Mouse (Mus musculus) kidney, adult 8-10 months (tissue): Measurements from ENCODE around the gene Nckap5l.

Experiments used
- DNase-seq, 2 experiments: peaks; one replicate each; pipeline ENCODE4 v3.0.0; 2022

Gene Nckap5l

DNA sequence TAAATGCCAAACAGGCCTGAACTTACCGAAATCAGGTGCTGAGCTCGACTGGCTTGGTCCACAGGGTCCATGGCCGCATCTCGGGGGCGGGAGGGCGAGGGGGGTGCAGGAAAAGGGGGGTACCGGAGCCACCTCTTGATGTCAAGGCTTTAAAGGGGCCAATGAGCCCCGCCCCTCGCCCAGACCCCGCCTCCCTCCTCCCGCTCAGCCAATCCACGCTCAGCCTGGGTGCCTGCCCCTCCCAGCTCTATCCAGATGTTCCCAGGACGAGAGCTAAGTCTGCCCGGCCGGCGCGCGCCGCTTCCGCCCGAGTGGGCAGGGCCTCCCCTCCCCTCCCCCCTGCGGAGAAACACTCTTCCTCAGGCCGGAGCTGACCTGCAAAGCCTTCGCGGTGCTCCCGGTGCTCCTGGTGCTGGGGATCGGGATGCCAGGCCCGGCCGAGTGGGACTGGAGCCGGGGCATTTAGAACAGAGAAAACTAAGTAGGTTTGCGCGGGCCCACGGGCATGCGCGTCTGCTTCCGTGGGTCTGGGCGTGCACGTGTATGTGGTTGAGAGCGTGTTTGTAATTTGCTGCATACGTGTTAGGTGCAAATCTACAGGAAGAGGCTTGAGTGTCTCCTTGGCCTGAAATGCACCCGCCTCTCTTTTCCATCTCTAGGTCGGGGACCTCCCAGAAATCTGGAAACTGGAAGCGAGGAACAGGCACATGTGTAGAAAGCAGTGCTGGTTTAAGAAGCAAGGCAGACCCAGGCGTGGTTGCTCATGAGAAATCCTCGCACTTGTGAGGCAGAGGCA, at the start of gene Nckap5l:
TSS of gene Nckap5l (minus strand) at position 143 of the 796 bp plus-strand sequence.
- peak; percentile 89 to 92 for DNase-seq

DNA sequence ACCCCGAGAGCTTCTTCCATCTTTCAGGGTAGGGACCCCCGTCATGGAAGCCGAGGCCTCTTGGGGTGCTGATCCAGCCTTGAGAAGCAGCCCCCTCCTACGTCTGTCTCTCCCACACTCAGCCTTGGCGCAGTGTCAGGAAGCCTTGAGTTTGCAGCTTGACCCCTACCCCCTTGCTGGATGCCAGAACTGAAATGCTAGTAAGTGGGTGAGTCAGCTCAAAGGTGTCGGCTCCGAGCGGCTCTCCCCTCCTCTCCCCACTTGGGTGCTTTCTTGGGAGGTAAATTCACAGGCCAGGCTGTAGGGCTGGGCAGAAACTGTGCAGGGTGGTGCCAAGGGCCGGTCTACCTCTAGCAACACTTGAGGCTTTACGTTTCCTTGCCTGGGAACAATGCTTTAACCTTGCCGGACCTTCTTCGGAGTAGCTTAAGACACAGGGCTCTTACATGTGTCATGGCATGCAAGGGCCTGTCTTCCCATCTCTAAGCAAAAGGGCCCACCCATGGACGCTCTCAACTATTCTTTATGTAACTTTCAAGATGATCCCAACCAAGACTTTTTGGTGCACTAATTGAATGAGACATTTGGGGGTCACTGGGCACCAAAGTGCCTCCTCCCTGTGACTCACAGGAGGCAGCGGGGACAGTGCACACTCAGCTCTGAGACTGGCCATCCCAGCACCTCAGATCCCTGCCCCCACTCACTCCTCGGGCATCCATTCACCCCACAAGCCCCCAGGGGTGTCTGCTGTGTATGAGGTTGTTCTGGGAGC, 48.0 kb upstream of the Nckap5l start:
- no peak for DNase-seq

DNA sequence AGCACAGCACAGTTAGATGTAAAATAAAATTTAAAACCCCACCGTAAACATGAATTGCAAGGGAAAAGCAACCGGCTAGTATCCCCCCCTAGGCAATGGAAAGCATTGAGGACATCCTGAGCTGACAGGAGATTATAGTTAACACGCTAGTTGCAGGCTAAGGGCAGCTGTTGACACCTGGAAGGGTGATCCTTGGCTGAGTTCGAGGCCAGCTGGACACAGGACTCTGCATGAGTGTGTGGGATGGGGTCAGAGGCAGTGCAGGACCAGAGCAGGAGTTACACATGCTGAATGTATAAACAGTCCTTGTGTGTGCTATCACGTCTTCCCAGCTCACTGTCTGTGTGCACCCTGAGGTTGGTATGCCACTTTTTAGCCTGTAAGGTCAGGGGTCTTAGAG, 45.7 kb upstream of the Nckap5l start:
- DNase-seq = no peak

- DNase-seq = peak; percentile 47 to 56
Observed at GRCm38 (mm10) chr15:99502311-99502831, 44.8 kb upstream of the Nckap5l start.

GRCm38 (mm10) chr15:99501292-99502260, 44.0 kb upstream of the Nckap5l start:
- DNase-seq = no peak

- DNase-seq = no peak
Observed at GRCm38 (mm10) chr15:99500320-99500719, 42.8 kb upstream of the Nckap5l start.

- no peak for DNase-seq
Observed at GRCm38 (mm10) chr15:99499726-99500125, 42.2 kb upstream of the Nckap5l start.

- DNase-seq = peak; percentile 59 to 79
Observed at GRCm38 (mm10) chr15:99498781-99499180, 41.2 kb upstream of the Nckap5l start.

- no peak for DNase-seq
Observed at GRCm38 (mm10) chr15:99498356-99498755, 40.8 kb upstream of the Nckap5l start.

GRCm38 (mm10) chr15:99497527-99498242, 40.1 kb upstream of the Nckap5l start:
- DNase-seq = peak; percentile 88 to 91

DNA sequence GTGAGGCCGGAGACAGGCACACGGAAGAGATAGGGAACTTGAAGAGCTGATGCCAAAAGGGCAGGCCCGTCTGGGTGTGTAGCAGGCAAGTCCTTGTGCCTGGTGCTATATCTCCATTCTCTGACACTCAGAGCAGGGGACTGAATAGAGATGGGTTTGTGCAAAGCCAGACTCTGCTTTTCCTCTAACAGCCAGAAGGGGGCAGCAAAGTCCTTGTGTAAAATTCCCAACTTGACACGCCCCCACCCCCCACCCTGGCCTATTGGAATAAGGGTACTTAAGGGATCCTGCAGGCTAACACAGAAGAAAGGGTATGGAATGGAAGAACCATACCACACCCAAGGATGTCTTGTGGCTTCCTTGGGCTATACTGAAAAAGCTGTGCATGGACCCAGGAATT, 39.5 kb upstream of the Nckap5l start:
- DNase-seq = peak; percentile 50 to 52

DNA sequence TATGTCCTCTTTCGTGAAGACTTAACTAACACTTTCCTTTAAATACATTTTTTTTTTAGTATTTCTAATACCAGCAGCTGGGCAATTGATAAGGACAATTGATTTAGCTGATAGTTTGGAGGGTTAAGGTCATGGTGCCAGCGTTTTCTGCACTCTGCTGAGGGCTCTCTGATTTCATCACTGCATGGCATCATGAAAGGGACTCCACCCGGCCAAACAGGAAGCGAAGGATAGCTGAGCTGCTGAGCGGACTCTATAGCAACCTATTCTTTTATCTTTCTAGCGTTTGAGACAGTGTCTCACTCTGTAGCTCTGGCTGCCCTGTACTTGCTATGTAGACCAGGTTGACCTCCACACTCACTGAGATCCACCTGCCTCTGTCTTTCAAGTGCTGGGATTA, 27.2 kb upstream of the Nckap5l start:
- DNase-seq = no peak

DNA sequence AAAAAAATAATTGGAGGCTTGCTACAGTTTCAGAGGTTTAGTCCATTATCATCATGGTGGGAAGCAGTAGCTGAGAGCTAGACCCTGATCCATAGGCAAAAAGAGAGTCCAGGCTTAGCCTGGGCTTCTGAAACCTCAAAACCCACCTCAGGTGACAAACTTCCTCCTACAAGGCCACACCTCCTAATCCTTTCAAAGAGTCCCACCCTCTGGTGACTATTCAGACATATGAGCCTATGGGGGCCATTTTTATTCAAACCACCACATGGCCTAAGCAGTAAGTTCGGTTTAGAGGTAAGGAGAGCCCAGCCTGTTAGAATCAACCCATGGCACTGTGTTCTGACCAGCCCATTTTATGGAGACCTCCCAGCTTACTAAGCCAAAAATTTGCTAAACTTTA, 18.3 kb upstream of the Nckap5l start:
- no peak for DNase-seq

- DNase-seq = peak; percentile 84 to 88
Observed at GRCm38 (mm10) chr15:99474576-99474926, 17.0 kb upstream of the Nckap5l start, which contains the start of gene Bcdin3d. TSS of gene Bcdin3d (minus strand) at chr15:99474730.

- peak; percentile 59 to 66 for DNase-seq
Observed at GRCm38 (mm10) chr15:99473801-99474575, 16.4 kb upstream of the Nckap5l start.

GRCm38 (mm10) chr15:99472972-99473371, 15.4 kb upstream of the Nckap5l start:
- DNase-seq = no peak

DNA sequence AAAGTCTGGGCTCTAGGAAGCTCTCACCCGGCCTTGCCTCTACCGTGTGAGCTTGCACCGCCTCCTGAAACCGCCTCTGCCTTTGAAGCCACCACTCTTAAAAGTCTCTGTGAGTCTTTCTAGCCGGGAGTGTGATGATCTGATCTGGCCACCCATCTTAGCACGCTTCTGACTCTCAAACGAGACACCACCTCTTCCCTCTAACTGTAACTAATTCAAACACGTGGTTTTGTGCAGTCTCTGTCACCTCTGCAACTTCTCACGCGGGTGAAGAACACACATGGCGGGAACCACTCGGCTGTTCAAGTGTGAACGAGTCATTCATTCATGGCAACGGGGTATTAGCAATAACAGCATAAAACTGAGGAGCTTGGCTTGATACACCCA, 14.1 kb upstream of the Nckap5l start:
- DNase-seq = no peak

DNA sequence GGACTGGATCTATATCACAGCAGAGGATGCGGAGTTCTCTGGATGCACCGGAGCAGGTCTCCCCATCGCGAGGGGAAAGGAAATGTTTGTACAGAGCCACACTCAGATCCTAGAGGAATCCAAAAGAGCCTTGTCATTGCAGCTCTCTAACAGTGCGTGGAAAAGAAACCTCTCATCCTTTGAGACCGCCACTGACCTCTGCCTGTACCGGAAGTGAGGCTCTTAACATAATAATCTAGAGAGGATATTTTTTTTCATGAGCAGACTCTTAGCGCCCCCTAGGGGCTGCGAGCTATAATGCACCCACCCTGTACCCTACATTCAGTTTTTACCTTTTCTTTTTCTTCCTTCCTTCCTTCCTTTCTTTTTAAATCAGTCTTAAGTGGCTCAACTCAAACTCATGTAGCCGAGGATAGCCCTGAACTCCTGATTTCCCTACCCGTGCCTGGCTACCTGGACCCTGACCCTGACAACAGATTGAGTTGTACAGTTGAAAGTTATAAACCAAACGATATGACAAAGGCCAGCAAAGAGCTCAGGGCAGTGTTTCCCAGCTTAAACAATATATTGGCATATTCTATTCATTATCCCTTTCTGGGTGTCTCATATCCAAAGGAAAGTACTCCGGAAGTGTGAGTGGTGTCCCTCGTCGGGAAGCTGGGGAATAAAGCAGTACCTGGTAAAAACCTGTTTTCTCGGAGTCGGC, 13.6 kb upstream of the Nckap5l start:
- peak; percentile 58 to 64 for DNase-seq

DNA sequence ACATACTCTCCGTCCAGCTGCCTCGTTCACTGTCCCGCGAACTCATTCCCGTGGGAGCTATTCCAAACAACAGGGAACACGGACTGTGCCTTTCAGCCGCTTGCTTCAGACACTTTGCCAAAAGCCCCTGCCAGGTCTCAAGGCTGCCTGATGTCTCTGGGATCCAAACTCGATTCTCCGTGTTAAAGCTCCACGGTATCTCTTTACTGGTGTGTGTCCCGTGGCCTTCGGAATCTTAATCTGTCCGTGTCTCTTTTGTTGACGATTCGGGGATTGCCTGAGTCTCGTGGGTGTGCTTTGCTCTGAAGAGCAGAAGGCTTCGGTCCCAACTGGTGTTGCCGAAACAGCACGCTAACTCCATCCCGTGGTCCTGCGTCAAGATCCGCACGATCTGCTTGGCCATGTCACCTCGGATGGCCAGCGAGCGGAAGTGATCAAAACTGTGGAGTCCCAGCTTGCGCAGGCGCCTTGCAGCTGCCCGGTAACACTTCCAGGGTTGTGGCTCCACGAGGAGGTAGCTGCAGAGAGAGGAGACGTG, 12.7 kb upstream of the Nckap5l start:
- DNase-seq = peak in 1 of 2 experiments; percentile 16

GRCm38 (mm10) chr15:99469736-99470135, 12.2 kb upstream of the Nckap5l start:
- no peak for DNase-seq
